In the genomic region with DNA sequence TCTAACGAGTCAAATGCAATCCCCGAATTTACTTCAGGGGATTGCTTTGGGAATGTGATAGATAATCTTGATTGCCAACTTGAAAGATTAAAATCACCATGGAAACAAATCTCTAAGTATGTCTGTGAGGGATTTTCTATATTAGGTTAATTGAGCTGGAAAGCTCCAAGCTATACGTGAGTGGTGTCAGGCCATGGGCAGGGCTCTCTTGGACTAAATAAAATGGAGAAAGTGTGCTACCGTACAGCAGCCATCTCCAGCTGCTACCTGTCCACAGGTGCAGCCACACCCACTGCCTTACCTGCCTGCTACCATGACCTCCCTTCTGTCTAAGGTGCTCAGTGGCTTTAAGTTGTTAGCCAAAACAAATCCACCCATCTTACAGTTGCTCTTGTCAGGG, we compare ENCODE assay signal across 18 mouse cellular contexts.
DNase-seq lines count a peak whose midpoint lies in the region; ATAC-seq and TF ChIP-seq lines count a peak whose summit lies in the region.
"Had no signal": no experiment of that assay in that cellular context is flagged by ENCODE, and none has a peak within 500 bp of the region (broad histone marks: within the 10 kb centered on the region; RNA-seq: fewer than 3 reads in every experiment).

No protein-coding gene starts in this region.

- ATAC-seq in hindbrain, embryonic 15.5 days (ENCODE audit: low FRiP score, low read depth): no peak
- ATAC-seq in hindbrain, embryonic 14.5 days (ENCODE audit: low FRiP score): no peak
- ATAC-seq in midbrain, embryonic 14.5 days (ENCODE audit: low FRiP score, low TSS enrichment): no peak
- ATAC-seq in midbrain, embryonic 11.5 days (ENCODE audit: low FRiP score): no peak
- ATAC-seq: forebrain, postnatal 0 days had no signal

- no peak overlapping the region for H3K9ac ChIP-seq in hindbrain, embryonic 15.5 days
- no peak overlapping the region for H3K9ac ChIP-seq in hindbrain, embryonic 14.5 days
- H3K9ac ChIP-seq in midbrain, embryonic 14.5 days (replicated peaks; ENCODE audit: low read length): no peak overlapping the region
- H3K9ac ChIP-seq in midbrain, embryonic 11.5 days (ENCODE audit: low read length): no peak overlapping the region
- H3K9ac ChIP-seq: forebrain, embryonic 12.5 days; forebrain, postnatal 0 days; heart, embryonic 15.5 days had no signal

- H3K4me3 ChIP-seq in hindbrain, embryonic 15.5 days: no peak overlapping the region
- no peak overlapping the region for H3K4me3 ChIP-seq in hindbrain, embryonic 14.5 days (replicated peaks; ENCODE audit: low read length)
- no peak overlapping the region for H3K4me3 ChIP-seq in midbrain, embryonic 14.5 days (replicated peaks; ENCODE audit: low read depth, low read length)
- no peak overlapping the region for H3K4me3 ChIP-seq in midbrain, embryonic 11.5 days (ENCODE audit: low read depth, low read length)
- no peak overlapping the region for H3K4me3 ChIP-seq in kidney, adult 2 months (ENCODE audit: insufficient read depth, low read depth, low read length)
- H3K4me3 ChIP-seq: forebrain, embryonic 12.5 days; heart, adult 2 months; heart, embryonic 15.5 days had no signal

- peaks cover 19% of the 10 kb centered on the region for H3K4me1 ChIP-seq in hindbrain, embryonic 15.5 days (replicated peaks)
- peaks cover 14% of the 10 kb centered on the region for H3K4me1 ChIP-seq in hindbrain, embryonic 14.5 days (replicated peaks; ENCODE audit: control insufficient read depth, insufficient read depth, low read length)
- peaks cover 20% of the 10 kb centered on the region for H3K4me1 ChIP-seq in midbrain, embryonic 14.5 days (ENCODE audit: control insufficient read depth, insufficient read depth, low read length)
- H3K4me1 ChIP-seq in midbrain, embryonic 11.5 days (ENCODE audit: control insufficient read depth, insufficient read depth, low read length): no peaks in the 10 kb centered on the region
- no peaks in the 10 kb centered on the region for H3K4me1 ChIP-seq in kidney, adult 2 months (ENCODE audit: control insufficient read depth, insufficient read depth, low read length)
- H3K4me1 ChIP-seq: heart, embryonic 15.5 days had no signal

- H3K4me2 ChIP-seq in hindbrain, embryonic 15.5 days: no peak overlapping the region
- no peak overlapping the region for H3K4me2 ChIP-seq in hindbrain, embryonic 14.5 days (replicated peaks)
- H3K4me2 ChIP-seq in midbrain, embryonic 14.5 days (ENCODE audit: low read length): no peak overlapping the region
- no peak overlapping the region for H3K4me2 ChIP-seq in midbrain, embryonic 11.5 days
- H3K4me2 ChIP-seq: forebrain, embryonic 12.5 days; heart, embryonic 11.5 days; heart, embryonic 15.5 days had no signal

- H3K9me3 ChIP-seq in hindbrain, embryonic 15.5 days: no peaks in the 10 kb centered on the region
- H3K9me3 ChIP-seq in hindbrain, embryonic 14.5 days (ENCODE audit: control insufficient read depth, low read length): no peaks in the 10 kb centered on the region
- H3K9me3 ChIP-seq in midbrain, embryonic 14.5 days (ENCODE audit: control insufficient read depth, low read length): no peaks in the 10 kb centered on the region
- no peaks in the 10 kb centered on the region for H3K9me3 ChIP-seq in midbrain, embryonic 11.5 days (ENCODE audit: control insufficient read depth, low read length)
- H3K9me3 ChIP-seq: forebrain, embryonic 12.5 days; heart, embryonic 15.5 days had no signal

- DNase-seq in hindbrain, embryonic 14.5 days (ENCODE audit: low spot score): no peak
- DNase-seq in midbrain, embryonic 14.5 days: peak; percentile 22
- no peak for DNase-seq in midbrain, embryonic 11.5 days (ENCODE audit: low spot score, missing footprints)
- peak; percentile 60 for DNase-seq in retina, postnatal 1 day
- no peak for DNase-seq in kidney, adult 2 months
- DNase-seq: adrenal gland, adult 2 months; adrenal gland, postnatal 25 days; cerebellum, adult 18-20 months; cerebellum, adult 9-11 months; cerebellum, postnatal 36 days; forebrain, postnatal 0 days; gastrocnemius, postnatal 14 days; heart, adult 2 months; heart, postnatal 14 days had no signal

- no peak for TF ChIP-seq CTCF in kidney, adult 2 months (conservative IDR thresholded peaks at IDR 0.05; ENCODE audit: insufficient read depth, insufficient read length, low read depth, low read length)

- no peaks in the 10 kb centered on the region for H3K27me3 ChIP-seq in hindbrain, embryonic 15.5 days
- no peaks in the 10 kb centered on the region for H3K27me3 ChIP-seq in hindbrain, embryonic 14.5 days (ENCODE audit: control insufficient read depth, insufficient read depth, low read length)
- H3K27me3 ChIP-seq in midbrain, embryonic 14.5 days (ENCODE audit: control insufficient read depth, insufficient read depth, low read length): no peaks in the 10 kb centered on the region
- H3K27me3 ChIP-seq in midbrain, embryonic 11.5 days (ENCODE audit: control insufficient read depth, insufficient read depth, low read length): no peaks in the 10 kb centered on the region
- no peaks in the 10 kb centered on the region for H3K27me3 ChIP-seq in kidney, adult 2 months (replicated peaks; ENCODE audit: control insufficient read depth, insufficient read depth, low read length)
- H3K27me3 ChIP-seq: forebrain, embryonic 12.5 days; heart, embryonic 15.5 days had no signal

- 48% methylated on average over 4 of the region's 4 CpGs for WGBS in hindbrain, embryonic 15.5 days
- 39% methylated on average over 4 of the region's 4 CpGs for WGBS in hindbrain, embryonic 14.5 days
- 24% methylated on average over 4 of the region's 4 CpGs for whole genome bisulfite sequencing in midbrain, embryonic 14.5 days
- 54% methylated on average over 4 of the region's 4 CpGs for WGBS in midbrain, embryonic 11.5 days
- WGBS in kidney, adult 2 months: 83% methylated on average over 4 of the region's 4 CpGs

- H3K27ac ChIP-seq in hindbrain, embryonic 15.5 days (replicated peaks): 0 out of 2 replicates have a peak overlapping the region, but pooled peaks have one; percentile 16
- H3K27ac ChIP-seq in hindbrain, embryonic 14.5 days: no peak overlapping the region
- H3K27ac ChIP-seq in midbrain, embryonic 14.5 days (replicated peaks; ENCODE audit: low read depth, low read length): no peak overlapping the region
- no peak overlapping the region for H3K27ac ChIP-seq in midbrain, embryonic 11.5 days (ENCODE audit: low read depth, low read length)
- no peak overlapping the region for H3K27ac ChIP-seq in kidney, adult 2 months (ENCODE audit: insufficient read depth, low read depth, low read length)
- H3K27ac ChIP-seq: forebrain, embryonic 12.5 days; heart, adult 2 months; heart, embryonic 15.5 days had no signal

- H3K36me3 ChIP-seq in hindbrain, embryonic 15.5 days: no peaks in the 10 kb centered on the region
- no peaks in the 10 kb centered on the region for H3K36me3 ChIP-seq in hindbrain, embryonic 14.5 days (replicated peaks; ENCODE audit: control insufficient read depth, insufficient read depth)
- H3K36me3 ChIP-seq in midbrain, embryonic 14.5 days (ENCODE audit: control insufficient read depth, insufficient read depth, low read length): no peaks in the 10 kb centered on the region
- no peaks in the 10 kb centered on the region for H3K36me3 ChIP-seq in midbrain, embryonic 11.5 days (ENCODE audit: control insufficient read depth, insufficient read depth, low read length)
- no peaks in the 10 kb centered on the region for H3K36me3 ChIP-seq in kidney, adult 2 months (ENCODE audit: control insufficient read depth, insufficient read depth, low read length)
- H3K36me3 ChIP-seq: forebrain, embryonic 12.5 days; heart, embryonic 15.5 days had no signal

- no peak for TF ChIP-seq POLR2A in kidney, adult 2 months (IDR thresholded peaks at IDR 0.05; ENCODE audit: low read depth, low read length)

Comparison
In these comparisons a context has a peak if more than half of its experiments do, and no peak if none do; other contexts are left out.
1. DNase-seq: peak in midbrain, embryonic 14.5 days (single experiment) and retina, postnatal 1 day (single experiment); none in hindbrain, embryonic 14.5 days (single experiment), midbrain, embryonic 11.5 days (single experiment) and kidney, adult 2 months (single experiment).